Mouse (Mus musculus) limb, embryonic 11.5 days (tissue): ENCODE data around the gene Arl13b. TPM values are rescaled to one million over a fixed set of nuclear protein-coding genes. Genes with fewer than 3 reads are reported as not detected.
A peak's percentile ranks its signal among the peaks of the same experiment; 100 is the strongest.

Experiments used
- ATAC-seq: fragments of 200-750 bp; cut with Nextera tagmentation; 2 replicates; pipeline ENCODE4 v1.8.0; 2017; ENCODE audit warnings: low read depth; ENCODE audit not compliant: insufficient number of reproducible peaks, low FRiP score, low TSS enrichment
- DNase-seq: peaks from one replicate; pipeline ENCODE4 v3.0.0-alpha.2; 2015; ENCODE audit warnings: low spot score
- H3K27ac ChIP-seq: fragments of 300-500 bp; sonication (generic); replicated peaks from 2 replicates; pipeline ENCODE4 v1.5.1; 2014; ENCODE audit warnings: low read depth, mild to moderate bottlenecking, low read length
- H3K27me3 ChIP-seq: fragments of 300-500 bp; sonication (generic); 2 replicates; pipeline ENCODE4 v1.6.1; 2014; ENCODE audit warnings: mild to moderate bottlenecking, low read length, mixed read lengths; ENCODE audit not compliant: control insufficient read depth, insufficient read depth
- H3K36me3 ChIP-seq: fragments of 300-500 bp; sonication (generic); 2 replicates; pipeline ENCODE4 v1.6.1; 2014; ENCODE audit warnings: mild to moderate bottlenecking, low read length, moderate library complexity, mixed read lengths; ENCODE audit not compliant: control insufficient read depth, insufficient read depth
- H3K4me1 ChIP-seq: fragments of 300-500 bp; sonication (generic); 2 replicates; pipeline ENCODE4 v1.6.1; 2014; ENCODE audit warnings: low read length, mixed read lengths; ENCODE audit not compliant: control insufficient read depth, insufficient read depth
- H3K4me2 ChIP-seq: fragments of 300-500 bp; sonication (generic); 2 replicates; pipeline ENCODE4 v1.6.1; 2014; ENCODE audit warnings: low read depth, mild to moderate bottlenecking, moderate library complexity; ENCODE audit not compliant: severe bottlenecking
- H3K4me3 ChIP-seq: fragments of 300-500 bp; sonication (generic); 2 replicates; pipeline ENCODE4 v1.5.1; 2014; ENCODE audit warnings: low read depth, low read length
- H3K9ac ChIP-seq: fragments of 300-500 bp; sonication (generic); 2 replicates; pipeline ENCODE4 v1.6.1; 2014; ENCODE audit warnings: mild to moderate bottlenecking, low read length
- H3K9me3 ChIP-seq: fragments of 300-500 bp; sonication (generic); 2 replicates; pipeline ENCODE4 v1.6.1; 2016; ENCODE audit warnings: low read length; ENCODE audit not compliant: control insufficient read depth
- WGBS: fragments of 180-500 bp; shearing (Covaris S2); extraction: QIAGEN DNeasy Blood & Tissue Kit; methylation state at CpG from one replicate; pipeline ENCODE4 v1.1.7; 2014; 5-methylcytosine and 5-hydroxymethylcytosine counted together
- polyA plus RNA-seq: library from polyadenylated mRNA; unstranded; fragments of >200 nt; fragmentation: Nextera tagmentation; extraction: Ambion mirVana; gene quantifications from 2 replicates; pipeline ENCODE4 v1.2.1, GENCODE M21; 2014

Arl13b gene
- polyA plus RNA-seq = 19.5 and 21.6 TPM in 2 replicates

GRCm38 (mm10) chr16:62846498-62847312 is at the start of gene Arl13b:
TSS of gene Arl13b (minus strand) at chr16:62847040.
- DNase-seq (peak; percentile 92), ATAC-seq (peak; percentile 99)
- H3K27me3 ChIP-seq = no peaks in the 10 kb centered on the region
- peak within 1 kb of the TSS; percentile 72 for H3K9ac ChIP-seq
- H3K4me2 ChIP-seq = peak within 1 kb of the TSS; percentile 65
- peak within 1 kb of the TSS; percentile 61 for H3K4me3 ChIP-seq
- WGBS = under 1% methylated on average over 52 of the region's 52 CpGs
- H3K9me3 ChIP-seq = no peaks in the 10 kb centered on the region
- no peak within 1 kb of the TSS for H3K27ac ChIP-seq
- no peaks in the 10 kb centered on the region for H3K36me3 ChIP-seq
- no peaks in the 10 kb centered on the region for H3K4me1 ChIP-seq

DNA sequence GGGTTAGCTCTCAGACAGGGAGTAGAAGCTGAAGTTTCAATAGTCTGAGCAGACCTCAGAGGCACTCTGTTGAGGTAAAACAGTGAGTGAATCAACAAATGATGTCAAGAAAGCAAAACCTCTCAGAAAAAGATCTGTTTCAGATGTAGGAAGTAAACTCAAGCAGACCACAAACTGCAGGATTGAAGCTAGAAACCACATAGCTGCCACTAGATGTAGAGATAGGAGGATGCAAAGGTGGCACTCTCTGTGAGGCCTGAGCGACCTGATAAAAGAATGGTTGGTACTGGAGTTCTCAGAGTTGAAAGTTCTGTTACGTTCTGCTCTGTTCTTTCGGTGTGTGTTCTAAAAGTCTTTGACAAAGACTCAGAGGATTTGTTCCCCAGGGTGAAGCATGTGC is 49.0 kb upstream of the Arl13b start:
- H3K4me2 ChIP-seq = no peak overlapping the region
- H3K4me1 ChIP-seq = no peaks in the 10 kb centered on the region
- DNase-seq (no peak), ATAC-seq (no peak)
- no peak overlapping the region for H3K4me3 ChIP-seq
- no peaks in the 10 kb centered on the region for H3K27me3 ChIP-seq
- 90% methylated on average over 3 of the region's 3 CpGs for WGBS
- no peak overlapping the region for H3K27ac ChIP-seq
- H3K9me3 ChIP-seq = no peaks in the 10 kb centered on the region
- no peaks in the 10 kb centered on the region for H3K36me3 ChIP-seq
- H3K9ac ChIP-seq = no peak overlapping the region

GRCm38 (mm10) chr16:62874065-62874464 is 27.2 kb upstream of the Arl13b start:
- 90% methylated on average over 6 of the region's 6 CpGs for WGBS
- H3K4me1 ChIP-seq = no peaks in the 10 kb centered on the region
- ATAC-seq = no peak

DNA sequence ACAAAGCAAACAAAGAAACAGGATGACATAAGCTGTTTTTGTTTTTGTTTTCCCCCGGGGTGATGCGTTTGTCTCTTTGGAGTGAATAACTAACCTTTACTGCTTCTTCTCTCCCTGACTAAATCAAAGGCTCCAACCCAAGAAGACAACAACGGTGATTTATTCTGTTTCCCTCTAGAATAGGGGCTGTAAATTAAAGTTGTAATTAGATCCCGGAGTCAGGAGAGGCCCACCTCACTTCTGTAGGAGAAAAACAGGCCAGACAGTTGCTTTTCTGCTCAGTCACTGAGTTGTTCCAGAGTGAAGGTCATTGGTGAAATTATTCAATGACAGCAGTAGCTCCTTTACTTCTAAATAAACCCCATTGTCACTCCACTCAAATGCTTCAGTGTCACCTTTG is 26.3 kb upstream of the Arl13b start:
- Histone ChIP-seq H3K27ac (no peak overlapping the region), H3K36me3 (no peaks in the 10 kb centered on the region), H3K27me3 (no peaks in the 10 kb centered on the region), H3K9me3 (no peaks in the 10 kb centered on the region), H3K4me3 (no peak overlapping the region), H3K4me1 (no peaks in the 10 kb centered on the region), H3K9ac (no peak overlapping the region), H3K4me2 (no peak overlapping the region)
- ATAC-seq (no peak), DNase-seq (no peak)
- WGBS = 13% methylated on average over 4 of the region's 4 CpGs

More at GRCm38 (mm10) chr16:62874065-62874464, 27.2 kb upstream of the Arl13b start:
- H3K27me3 ChIP-seq = no peaks in the 10 kb centered on the region
- no peak for DNase-seq
- no peak overlapping the region for H3K27ac ChIP-seq
- H3K4me3 ChIP-seq = no peak overlapping the region
- H3K4me2 ChIP-seq = no peak overlapping the region
- H3K36me3 ChIP-seq = no peaks in the 10 kb centered on the region
- no peaks in the 10 kb centered on the region for H3K9me3 ChIP-seq
- no peak overlapping the region for H3K9ac ChIP-seq

DNA sequence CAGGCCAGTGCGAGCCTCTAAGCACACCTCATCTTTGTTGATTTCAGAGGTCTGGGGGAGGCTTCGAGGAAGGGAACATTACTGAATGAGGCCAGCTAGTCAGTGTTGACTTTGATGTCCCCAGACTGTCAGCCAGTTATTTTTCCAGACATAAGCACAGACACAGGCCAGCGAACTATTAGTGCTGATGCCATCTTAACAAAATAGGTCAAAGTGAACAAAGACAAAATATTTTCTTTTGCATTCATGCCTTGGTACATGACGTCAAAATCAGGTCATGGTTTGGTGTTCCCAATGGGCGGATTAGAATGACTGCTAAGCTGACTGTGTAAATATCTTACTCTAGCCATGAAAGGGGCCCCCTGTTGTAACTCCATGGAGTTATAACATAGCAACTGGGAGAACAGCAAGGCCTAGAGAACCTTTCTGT is 25.9 kb upstream of the Arl13b start:
- no peak for ATAC-seq
- 45% methylated on average over 5 of the region's 5 CpGs for WGBS

GRCm38 (mm10) chr16:62861455-62861854 is 14.6 kb upstream of the Arl13b start:
- H3K36me3 ChIP-seq = no peaks in the 10 kb centered on the region
- H3K9ac ChIP-seq = no peak overlapping the region
- H3K27me3 ChIP-seq = no peaks in the 10 kb centered on the region
- H3K9me3 ChIP-seq = no peaks in the 10 kb centered on the region
- H3K27ac ChIP-seq = no peak overlapping the region
- DNase-seq (no peak), ATAC-seq (no peak)
- 78% methylated on average over 6 of the region's 6 CpGs for WGBS
- H3K4me3 ChIP-seq = no peak overlapping the region
- no peak overlapping the region for H3K4me2 ChIP-seq
- H3K4me1 ChIP-seq = no peaks in the 10 kb centered on the region

More for the DNA sequence above, 25.9 kb upstream of the Arl13b start:
- H3K4me1 ChIP-seq = no peaks in the 10 kb centered on the region
- H3K9me3 ChIP-seq = no peaks in the 10 kb centered on the region
- DNase-seq = no peak
- no peak overlapping the region for H3K4me3 ChIP-seq
- no peaks in the 10 kb centered on the region for H3K27me3 ChIP-seq
- no peak overlapping the region for H3K27ac ChIP-seq
- no peaks in the 10 kb centered on the region for H3K36me3 ChIP-seq
- no peak overlapping the region for H3K4me2 ChIP-seq
- no peak overlapping the region for H3K9ac ChIP-seq

DNA sequence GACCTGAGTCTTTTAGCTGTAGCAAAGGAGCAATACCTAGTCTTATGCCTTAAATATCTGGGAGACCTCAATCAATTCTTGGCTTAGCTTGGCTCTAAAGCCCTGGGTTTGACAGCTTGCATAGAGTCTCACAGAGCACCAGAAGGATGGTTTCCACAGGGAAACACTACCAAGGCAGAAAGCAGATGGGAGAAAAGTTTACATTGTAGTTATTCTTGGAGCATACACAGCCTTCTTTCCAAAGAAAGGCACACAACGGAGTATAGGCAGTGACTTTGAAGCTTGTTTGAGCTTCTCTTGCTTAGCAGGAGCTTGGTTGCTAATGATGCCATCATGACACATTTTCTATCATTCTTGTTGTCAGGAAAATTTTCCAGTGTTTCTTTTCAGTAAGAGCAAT is 13.3 kb upstream of the Arl13b start:
- Histone ChIP-seq H3K4me3 (no peak overlapping the region), H3K27me3 (no peaks in the 10 kb centered on the region), H3K9me3 (no peaks in the 10 kb centered on the region), H3K36me3 (no peaks in the 10 kb centered on the region), H3K4me1 (no peaks in the 10 kb centered on the region), H3K4me2 (no peak overlapping the region), H3K27ac (no peak overlapping the region), H3K9ac (no peak overlapping the region)
- 86% methylated on average over 1 of the region's 1 CpGs for WGBS
- ATAC-seq (no peak), DNase-seq (no peak)

- no peak for DNase-seq
- 98% methylated on average over 1 of the region's 1 CpGs for WGBS
- no peaks in the 10 kb centered on the region for H3K36me3 ChIP-seq
- no peak for ATAC-seq
- H3K4me3 ChIP-seq = no peak overlapping the region
- no peaks in the 10 kb centered on the region for H3K9me3 ChIP-seq
- no peak overlapping the region for H3K9ac ChIP-seq
- H3K27me3 ChIP-seq = no peaks in the 10 kb centered on the region
- no peak overlapping the region for H3K27ac ChIP-seq
- H3K4me1 ChIP-seq = no peaks in the 10 kb centered on the region
- H3K4me2 ChIP-seq = no peak overlapping the region
Measured at GRCm38 (mm10) chr16:62858018-62858417, 11.2 kb upstream of the Arl13b start.
